Comparison of ENCODE assay signal across 10 mouse cellular contexts in genomic region chr3:149074658-149075487, GRCm38 (mm10).
DNase-seq lines count a peak whose midpoint lies in the region; ATAC-seq lines count a peak whose summit lies in the region.
"Had no signal": no experiment of that assay in that cellular context is flagged by ENCODE, and none has a peak within 500 bp of the region (broad histone marks: within the 10 kb centered on the region; RNA-seq: fewer than 3 reads in every experiment).

No protein-coding gene starts in this region.

- no peak overlapping the region for H3K4me3 ChIP-seq in forebrain, embryonic 10.5 days
- no peak overlapping the region for H3K4me3 ChIP-seq in forebrain, embryonic 11.5 days (ENCODE audit: low read depth, low read length)
- no peak overlapping the region for H3K4me3 ChIP-seq in hindbrain, embryonic 16.5 days (ENCODE audit: low read length)
- H3K4me3 ChIP-seq in limb, embryonic 15.5 days, result peak overlapping the region; percentile 5; the same call in 1 of the 2 replicates
- H3K4me3 ChIP-seq: heart, embryonic 15.5 days; liver, embryonic 13.5 days had no signal

- WGBS in forebrain, embryonic 10.5 days, result 82% methylated on average over 27 of the region's 27 CpGs
- WGBS in forebrain, embryonic 11.5 days, result 81% methylated on average over 27 of the region's 27 CpGs
- 40% methylated on average over 27 of the region's 27 CpGs for WGBS in hindbrain, embryonic 16.5 days
- WGBS in limb, embryonic 15.5 days, result 28% methylated on average over 27 of the region's 27 CpGs

- peaks cover 38% of the 10 kb centered on the region for H3K4me1 ChIP-seq in forebrain, embryonic 10.5 days
- H3K4me1 ChIP-seq in forebrain, embryonic 11.5 days (replicated peaks; ENCODE audit: control insufficient read depth, insufficient read depth, low read length), result no peaks in the 10 kb centered on the region; the same call in 1 of the 2 replicates
- H3K4me1 ChIP-seq in hindbrain, embryonic 16.5 days (ENCODE audit: control insufficient read depth, insufficient read depth, low read depth, low read length), result peaks cover 8% of the 10 kb centered on the region
- peaks cover 15% of the 10 kb centered on the region for H3K4me1 ChIP-seq in limb, embryonic 15.5 days
- H3K4me1 ChIP-seq: liver, embryonic 13.5 days had no signal

- H3K36me3 ChIP-seq in forebrain, embryonic 10.5 days (replicated peaks), result no peaks in the 10 kb centered on the region
- no peaks in the 10 kb centered on the region for H3K36me3 ChIP-seq in forebrain, embryonic 11.5 days (ENCODE audit: control insufficient read depth, insufficient read depth, low read length)
- H3K36me3 ChIP-seq in hindbrain, embryonic 16.5 days (ENCODE audit: control insufficient read depth, insufficient read depth, low read length), result no peaks in the 10 kb centered on the region
- no peaks in the 10 kb centered on the region for H3K36me3 ChIP-seq in limb, embryonic 15.5 days
- H3K36me3 ChIP-seq: heart, embryonic 15.5 days; liver, embryonic 13.5 days had no signal

- H3K27me3 ChIP-seq in forebrain, embryonic 10.5 days (ENCODE audit: poor library complexity, severe bottlenecking), result peaks cover 10% of the 10 kb centered on the region; the same call in 1 of the 2 replicates
- H3K27me3 ChIP-seq in forebrain, embryonic 11.5 days (ENCODE audit: control insufficient read depth, insufficient read depth, low read length), result no peaks in the 10 kb centered on the region
- H3K27me3 ChIP-seq in hindbrain, embryonic 16.5 days (replicated peaks; ENCODE audit: control insufficient read depth, insufficient read depth, low read length), result no peaks in the 10 kb centered on the region
- H3K27me3 ChIP-seq in limb, embryonic 15.5 days, result no peaks in the 10 kb centered on the region
- H3K27me3 ChIP-seq: heart, embryonic 15.5 days; liver, embryonic 13.5 days had no signal

- H3K9me3 ChIP-seq in forebrain, embryonic 10.5 days, result no peaks in the 10 kb centered on the region
- no peaks in the 10 kb centered on the region for H3K9me3 ChIP-seq in forebrain, embryonic 11.5 days (ENCODE audit: control insufficient read depth, low read length)
- H3K9me3 ChIP-seq in hindbrain, embryonic 16.5 days (ENCODE audit: control insufficient read depth, low read length), result no peaks in the 10 kb centered on the region
- no peaks in the 10 kb centered on the region for H3K9me3 ChIP-seq in limb, embryonic 15.5 days
- H3K9me3 ChIP-seq: heart, embryonic 15.5 days; liver, embryonic 13.5 days had no signal

- no peak overlapping the region for H3K4me2 ChIP-seq in forebrain, embryonic 11.5 days (ENCODE audit: low read depth, low read length, severe bottlenecking)
- H3K4me2 ChIP-seq in hindbrain, embryonic 16.5 days (ENCODE audit: low read length), result peak overlapping the region; percentile 47
- peak overlapping the region; percentile 24 for H3K4me2 ChIP-seq in limb, embryonic 15.5 days
- H3K4me2 ChIP-seq: heart, embryonic 15.5 days; liver, embryonic 13.5 days had no signal

- H3K27ac ChIP-seq in forebrain, embryonic 10.5 days, result no peak overlapping the region
- no peak overlapping the region for H3K27ac ChIP-seq in forebrain, embryonic 11.5 days (ENCODE audit: low read depth, low read length)
- no peak overlapping the region for H3K27ac ChIP-seq in hindbrain, embryonic 16.5 days (ENCODE audit: low read depth, low read length)
- no peak overlapping the region for H3K27ac ChIP-seq in limb, embryonic 15.5 days
- H3K27ac ChIP-seq: heart, embryonic 15.5 days; liver, embryonic 13.5 days had no signal

- peak; percentile 30 for DNase-seq in forebrain, embryonic 10.5 days (ENCODE audit: extremely low spot score, low spot score)
- DNase-seq in forebrain, embryonic 11.5 days (ENCODE audit: low spot score), result no peak
- peak; percentile 51 to 63 for DNase-seq in cerebellum, postnatal 25 days
- no peak for DNase-seq in embryo, embryonic 10 days (ENCODE audit: low spot score)
- DNase-seq in MN1 (ENCODE audit: low spot score), result no peak
- DNase-seq in adrenal gland, postnatal 36 days, result no peak
- DNase-seq: liver, embryonic 13.5 days had no signal

- ATAC-seq in forebrain, embryonic 11.5 days (replicated peaks; ENCODE audit: low FRiP score), result no peak; the same call in 1 of the 2 replicates
- peak; percentile 62 for ATAC-seq in hindbrain, embryonic 16.5 days
- ATAC-seq in limb, embryonic 15.5 days (ENCODE audit: insufficient number of reproducible peaks, low FRiP score, low TSS enrichment, low read depth), result no peak

- H3K9ac ChIP-seq in forebrain, embryonic 11.5 days (ENCODE audit: low read length), result no peak overlapping the region
- H3K9ac ChIP-seq in hindbrain, embryonic 16.5 days (ENCODE audit: low read depth, low read length), result peak overlapping the region; percentile 27; the same call in 1 of the 2 replicates
- no peak overlapping the region for H3K9ac ChIP-seq in limb, embryonic 15.5 days
- H3K9ac ChIP-seq: heart, embryonic 15.5 days; liver, embryonic 13.5 days had no signal

Comparison
In these comparisons a context has a peak if more than half of its experiments do, and no peak if none do; other contexts are left out.
1. DNase-seq: peak in forebrain, embryonic 10.5 days (single experiment) and cerebellum, postnatal 25 days (2 of 2); none in forebrain, embryonic 11.5 days (single experiment), embryo, embryonic 10 days (single experiment), MN1 (single experiment) and adrenal gland, postnatal 36 days (0 of 2).